Mouse (Mus musculus) MEL (cell line): Measurements from ENCODE around the gene Npcd. TPM values are rescaled to one million over a fixed set of nuclear protein-coding genes. Genes with fewer than 3 reads are reported as not detected.

Experiments used
- DNase-seq: peaks from one replicate; pipeline ENCODE4 v3.0.0; 2011; ENCODE audit warnings: low read depth, low spot score
- H3K27ac ChIP-seq: 2 replicates; pipeline ENCODE4 v1.5.1; 2012; ENCODE audit warnings: low read depth, mild to moderate bottlenecking, control low read depth, low read length, moderate library complexity; ENCODE audit not compliant: control insufficient read depth
- H3K27me3 ChIP-seq, 2 experiments: fragments of 150-350 bp in 1 of 2; sonication (generic) in 1 of 2; 2 replicates each; pipeline ENCODE4 v1.6.1; 2012; ENCODE audit warnings: low read length in 2 of 2, mild to moderate bottlenecking in 2 of 2, improper control_type of control experiment in 1 of 2, moderate library complexity in 1 of 2; ENCODE audit not compliant: insufficient read depth in 2 of 2, control insufficient read depth in 1 of 2
- H3K36me3 ChIP-seq, 2 experiments: 2 replicates each; pipeline ENCODE4 v1.6.1; 2012 to 2014; ENCODE audit warnings: low read length in 2 of 2, improper control_type of control experiment in 1 of 2, inconsistent platforms in 1 of 2, mild to moderate bottlenecking in 1 of 2; ENCODE audit not compliant: insufficient read depth in 2 of 2, control insufficient read depth in 1 of 2
- H3K4me1 ChIP-seq, 2 experiments: fragments of 150-350 bp in 1 of 2; sonication (generic) in 1 of 2; 2 replicates each; pipeline ENCODE4 v1.6.1; 2012; ENCODE audit warnings: low read length in 2 of 2, improper control_type of control experiment in 1 of 2, mild to moderate bottlenecking in 1 of 2; ENCODE audit not compliant: insufficient read depth in 2 of 2, control insufficient read depth in 1 of 2
- H3K4me3 ChIP-seq, 2 experiments: fragments of 150-350 bp in 1 of 2; sonication (generic) in 1 of 2; 2 replicates each; pipeline ENCODE4 v1.5.1; 2012; ENCODE audit warnings: low read depth in 2 of 2, low read length in 2 of 2, mild to moderate bottlenecking in 2 of 2, moderate library complexity in 2 of 2, control low read depth in 1 of 2, improper control_type of control experiment in 1 of 2; ENCODE audit not compliant: control insufficient read depth in 1 of 2, insufficient read depth in 1 of 2
- H3K79me2 ChIP-seq: 2 replicates; pipeline ENCODE4 v1.6.1; 2012; ENCODE audit warnings: mild to moderate bottlenecking, low read length, moderate library complexity; ENCODE audit not compliant: control insufficient read depth, poor library complexity, insufficient read depth
- H3K9ac ChIP-seq: 2 replicates; pipeline ENCODE4 v1.6.1; 2012; ENCODE audit warnings: low read depth, mild to moderate bottlenecking, control low read depth, low read length, moderate library complexity; ENCODE audit not compliant: control insufficient read depth, poor library complexity, severe bottlenecking
- H3K9me3 ChIP-seq: fragments of 150-350 bp; sonication (generic); replicated peaks from 2 replicates; pipeline ENCODE4 v1.6.1; 2012; ENCODE audit warnings: mild to moderate bottlenecking, low read length, improper control_type of control experiment, moderate library complexity; ENCODE audit not compliant: insufficient read depth
- CTCF ChIP-seq, 3 experiments: IDR thresholded peaks in 2 of 3; conservative IDR thresholded peaks in 1 of 3; 2 replicates each; pipeline ENCODE4 v1.5.1; 2011 to 2012; ENCODE audit warnings: low read length in 3 of 3, low read depth in 2 of 3, mild to moderate bottlenecking in 2 of 3, improper control_type of control experiment in 1 of 3, inconsistent platforms in 1 of 3, mixed read lengths in 1 of 3, moderate library complexity in 1 of 3; ENCODE audit not compliant: control insufficient read depth in 1 of 3, insufficient read depth in 1 of 3, poor library complexity in 1 of 3, severe bottlenecking in 1 of 3
- E2F4 ChIP-seq: IDR thresholded peaks from 2 replicates; pipeline ENCODE4 v1.6.1; 2011; ENCODE audit warnings: low read depth, low read length, improper control_type of control experiment, borderline replicate concordance
- EP300 ChIP-seq, 2 experiments: IDR thresholded peaks; 2 replicates each; pipeline ENCODE4 v1.6.1; 2011; ENCODE audit warnings: improper control_type of control experiment in 2 of 2, low read length in 2 of 2, low read depth in 1 of 2, mild to moderate bottlenecking in 1 of 2
- ETS1 ChIP-seq: IDR thresholded peaks from 2 replicates; pipeline ENCODE4 v1.6.1; 2012; ENCODE audit warnings: low read depth, mild to moderate bottlenecking, inconsistent platforms, low read length, improper control_type of control experiment, moderate library complexity
- GABPA ChIP-seq: IDR thresholded peaks from 2 replicates; pipeline ENCODE4 v1.6.1; 2012; ENCODE audit warnings: low read depth, mild to moderate bottlenecking, inconsistent platforms, low read length, improper control_type of control experiment, moderate library complexity
- GATA1 ChIP-seq: IDR thresholded peaks from 2 replicates; pipeline ENCODE4 v1.6.1; 2011; ENCODE audit warnings: low read depth, low read length, improper control_type of control experiment
- HCFC1 ChIP-seq: IDR thresholded peaks from 2 replicates; pipeline ENCODE4 v1.6.1; 2012; ENCODE audit warnings: low read depth, mild to moderate bottlenecking, inconsistent platforms, low read length, improper control_type of control experiment, moderate library complexity
- KAT2A ChIP-seq: conservative IDR thresholded peaks from 2 replicates; pipeline ENCODE4 v1.6.1; 2012; ENCODE audit warnings: low read depth, low read length, improper control_type of control experiment, inconsistent platforms
- MAFK ChIP-seq: IDR thresholded peaks from 2 replicates; pipeline ENCODE4 v1.6.1; 2011; ENCODE audit warnings: low read depth, mild to moderate bottlenecking, low read length, improper control_type of control experiment, borderline replicate concordance
- MAZ ChIP-seq: IDR thresholded peaks from 2 replicates; pipeline ENCODE4 v1.6.1; 2012; ENCODE audit warnings: low read depth, mild to moderate bottlenecking, inconsistent platforms, low read length, improper control_type of control experiment
- MEF2A ChIP-seq: IDR thresholded peaks from 2 replicates; pipeline ENCODE4 v1.6.1; 2014; ENCODE audit warnings: low read depth, mild to moderate bottlenecking, inconsistent platforms, low read length, improper control_type of control experiment; ENCODE audit not compliant: poor library complexity, insufficient replicate concordance, severe bottlenecking; ENCODE audit errors: extremely low read depth
- MXI1 ChIP-seq: IDR thresholded peaks from 2 replicates; pipeline ENCODE4 v1.6.1; 2011; ENCODE audit warnings: mild to moderate bottlenecking, low read depth, low read length, improper control_type of control experiment
- MYB ChIP-seq: IDR thresholded peaks from 2 replicates; pipeline ENCODE4 v1.6.1; 2011; ENCODE audit warnings: mild to moderate bottlenecking, low read depth, low read length, improper control_type of control experiment
- MYC ChIP-seq: IDR thresholded peaks from 2 replicates; pipeline ENCODE4 v1.6.1; 2011; ENCODE audit warnings: low read depth, mild to moderate bottlenecking, low read length, improper control_type of control experiment, moderate library complexity
- NRF1 ChIP-seq: IDR thresholded peaks from 2 replicates; pipeline ENCODE4 v1.6.1; 2014; ENCODE audit warnings: low read depth, mild to moderate bottlenecking, inconsistent platforms, low read length, improper control_type of control experiment, moderate library complexity; ENCODE audit not compliant: poor library complexity, insufficient read depth, severe bottlenecking
- POLR2AphosphoS2 ChIP-seq: IDR thresholded peaks from 2 replicates; pipeline ENCODE4 v1.6.1; 2011; ENCODE audit warnings: low read length, improper control_type of control experiment
- RCOR1 ChIP-seq: IDR thresholded peaks from 2 replicates; pipeline ENCODE4 v1.6.1; 2012; ENCODE audit warnings: low read depth, mild to moderate bottlenecking, inconsistent platforms, low read length, improper control_type of control experiment
- SIN3A ChIP-seq: IDR thresholded peaks from 2 replicates; pipeline ENCODE4 v1.6.1; 2012; ENCODE audit warnings: low read length, improper control_type of control experiment, inconsistent platforms
- SMC3 ChIP-seq: IDR thresholded peaks from 2 replicates; pipeline ENCODE4 v1.6.1; 2011; ENCODE audit warnings: low read depth, low read length, improper control_type of control experiment
- TAL1 ChIP-seq: IDR thresholded peaks from 2 replicates; pipeline ENCODE4 v1.6.1; 2012; ENCODE audit warnings: mild to moderate bottlenecking, inconsistent platforms, low read length, moderate library complexity, mixed read lengths
- TCF12 ChIP-seq: IDR thresholded peaks from 2 replicates; pipeline ENCODE4 v1.6.1; 2014; ENCODE audit warnings: low read depth, mild to moderate bottlenecking, inconsistent platforms, low read length, improper control_type of control experiment, moderate library complexity
- UBTF ChIP-seq: IDR thresholded peaks from 2 replicates; pipeline ENCODE4 v1.6.1; 2012; ENCODE audit warnings: low read depth, mild to moderate bottlenecking, inconsistent platforms, low read length, improper control_type of control experiment, moderate library complexity, borderline replicate concordance; ENCODE audit not compliant: insufficient read depth
- USF1 ChIP-seq: IDR thresholded peaks from 2 replicates; pipeline ENCODE4 v1.6.1; 2014; ENCODE audit warnings: low read depth, mild to moderate bottlenecking, inconsistent platforms, low read length, improper control_type of control experiment, moderate library complexity
- USF2 ChIP-seq, 2 experiments: IDR thresholded peaks; 2 replicates each; pipeline ENCODE4 v1.6.1; 2011 to 2012; ENCODE audit warnings: improper control_type of control experiment in 2 of 2, low read length in 2 of 2, borderline replicate concordance in 1 of 2, inconsistent platforms in 1 of 2, low read depth in 1 of 2, mild to moderate bottlenecking in 1 of 2; ENCODE audit not compliant: insufficient read depth in 1 of 2
- ZMIZ1 ChIP-seq: IDR thresholded peaks from 2 replicates; pipeline ENCODE4 v1.6.1; 2012; ENCODE audit warnings: low read depth, mild to moderate bottlenecking, inconsistent platforms, low read length, improper control_type of control experiment, moderate library complexity
- ZNF384 ChIP-seq: IDR thresholded peaks from 2 replicates; pipeline ENCODE4 v1.6.1; 2012; ENCODE audit warnings: low read depth, mild to moderate bottlenecking, inconsistent platforms, low read length, improper control_type of control experiment
- polyA plus RNA-seq, 2 experiments: library from polyadenylated mRNA; stranded (reverse) in 1 of 2; unstranded in 1 of 2; fragments of >175 nt in 1 of 2; fragments of >200 nt in 1 of 2; gene quantifications; 2 replicates each; pipeline versions ENCODE4 v1.2.1 to v1.2.4; 2012; ENCODE audit warnings: low replicate concordance in 2 of 2, low read depth in 1 of 2; ENCODE audit not compliant: insufficient read length in 2 of 2, insufficient read depth in 1 of 2, missing spikeins in 1 of 2
- total RNA-seq: library from RNA; depleted of rRNA; stranded (reverse); fragments of 300-350 nt; gene quantifications from 2 replicates; pipeline ENCODE4 v1.2.3, GENCODE M21; 2012

Gene Npcd
- total and polyA plus RNA-seq, 3 experiments, result not detected

DNA sequence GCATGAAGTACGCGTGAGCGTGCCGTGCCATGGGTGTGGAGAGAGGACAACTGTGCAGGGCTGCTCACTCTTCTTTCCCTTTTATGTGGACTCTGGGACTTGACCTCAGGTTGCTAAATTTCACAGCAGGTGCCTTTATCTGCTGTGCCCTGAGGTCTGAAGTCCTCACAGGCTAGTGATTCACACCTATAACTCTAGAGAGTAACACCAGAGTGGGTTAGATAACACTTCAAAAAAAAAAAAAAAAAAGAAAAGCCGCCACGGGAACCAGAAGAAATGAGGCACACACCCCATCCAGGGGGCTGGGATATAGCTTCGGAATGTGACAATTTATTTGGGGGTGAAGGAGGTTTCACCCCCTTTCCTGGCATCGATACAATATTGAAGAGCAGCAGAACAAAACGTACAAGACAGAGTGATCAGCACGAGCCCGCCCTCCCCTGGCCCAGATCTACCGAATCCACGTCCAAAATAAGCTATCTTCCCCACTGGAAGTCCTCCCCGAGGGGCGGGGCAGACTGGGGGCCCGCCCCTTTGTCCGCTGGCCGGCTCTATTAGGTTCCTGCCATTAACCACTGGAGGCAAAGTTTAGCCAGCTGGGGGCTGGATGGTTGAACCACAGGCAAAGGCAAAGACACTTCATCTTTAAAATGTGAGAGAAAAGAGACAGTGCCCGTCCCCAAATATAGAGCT is 10.3 kb downstream of the Npcd start (continued):
- TF ChIP-seq USF2 (IDR thresholded peaks at IDR 0.05; ENCODE audit: borderline replicate concordance in 1 of 2, insufficient read depth in 1 of 2, low read depth in 1 of 2, low read length in 2 of 2), result no peak
- TF ChIP-seq SIN3A, result peak; percentile 50
- no peak; the same call in 1 of the 2 replicates for TF ChIP-seq RCOR1
- no peak for TF ChIP-seq E2F4
- no peak for TF ChIP-seq UBTF
- no peak; the same call in 1 of the 2 replicates for TF ChIP-seq SMC3
- TF ChIP-seq KAT2A, result no peak
- TF ChIP-seq HCFC1, result no peak
- no peak for TF ChIP-seq MYB
- TF ChIP-seq MEF2A, result no peak
- TF ChIP-seq GABPA, result no peak
- TF ChIP-seq MAFK, result no peak
- TF ChIP-seq GATA1, result peak; percentile 57

DNA sequence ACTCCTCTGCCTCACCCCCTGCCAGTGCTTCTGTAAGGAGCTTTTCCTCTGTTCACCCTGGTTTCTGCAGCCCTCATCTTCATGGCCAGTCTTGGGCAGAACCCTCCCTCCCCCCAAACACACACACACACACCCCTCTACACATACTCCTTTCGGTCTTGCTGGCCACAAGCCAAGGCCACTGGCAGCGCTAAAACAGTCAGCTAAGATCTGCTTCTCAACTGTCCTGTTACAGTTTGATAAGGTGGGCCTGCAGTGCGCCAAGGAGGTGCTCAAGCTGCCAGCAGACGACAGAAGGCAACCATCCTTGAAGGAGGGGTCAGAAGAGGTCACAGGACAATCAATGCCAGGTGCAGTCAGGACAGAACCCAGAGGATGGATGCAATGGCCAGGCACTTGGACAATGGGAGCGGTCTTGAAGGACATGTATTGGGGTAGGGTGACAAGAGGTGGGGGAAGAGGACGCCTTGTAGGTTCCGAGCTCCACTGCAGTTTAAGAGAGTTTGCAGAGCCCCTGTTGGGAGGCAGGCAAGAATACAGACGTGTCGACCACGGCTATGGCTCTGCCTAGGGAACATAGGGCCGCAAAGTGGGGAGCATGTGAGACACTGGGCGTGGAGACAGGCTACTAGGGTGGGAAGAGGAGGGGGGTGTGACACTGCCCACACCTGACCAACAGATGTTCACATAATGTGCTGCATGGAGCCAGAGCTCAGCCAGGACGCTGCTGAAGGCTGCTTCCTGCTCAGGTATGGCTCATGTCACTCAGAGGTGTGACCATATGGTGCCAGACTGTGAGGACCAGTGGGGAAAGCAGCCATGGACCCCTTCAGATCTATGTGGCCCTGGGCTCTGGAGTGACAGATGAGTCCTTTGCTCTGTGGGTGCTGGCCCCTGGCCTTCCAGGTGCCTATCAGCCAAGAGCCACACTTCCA is 11.5 kb downstream of the Npcd start:
- peaks cover 0 to 27% of the 10 kb centered on the region in 2 experiments; a peak in 2 of 4 replicates for H3K36me3 ChIP-seq
- H3K27ac ChIP-seq, result peak overlapping the region; percentile 72

More for the DNA sequence above, 11.5 kb downstream of the Npcd start:
- H3K9ac ChIP-seq, result peak overlapping the region; percentile 15
- H3K4me3 ChIP-seq, result no peak overlapping the region
- TF ChIP-seq MYB (peak; percentile 70), SIN3A (peak; percentile 71), HCFC1 (peak; percentile 36; the same call in 1 of the 2 replicates), MXI1 (no peak; the same call in 1 of the 2 replicates), MYC (0 out of 2 replicates have a peak, but pooled peaks have one; percentile 6), EP300 (IDR thresholded peaks at IDR 0.05; ENCODE audit: low read depth in 1 of 2, low read length in 2 of 2) (peak; percentile 82 to 93), TAL1 (peak; percentile 95), MAFK (no peak), NRF1 (peak; percentile 58; the same call in 1 of the 2 replicates), E2F4 (no peak), GATA1 (peak; percentile 76), ZNF384 (peak; percentile 35; the same call in 1 of the 2 replicates), ETS1 (peak; percentile 82), KAT2A (no peak), RCOR1 (0 out of 2 replicates have a peak, but pooled peaks have one; percentile 27), CTCF (IDR thresholded peaks at IDR 0.05 in 2 of 3, conservative IDR thresholded peaks at IDR 0.05 in 1 of 3; ENCODE audit: control insufficient read depth in 1 of 3, insufficient read depth in 1 of 3, low read depth in 2 of 3, low read length in 3 of 3, poor library complexity in 1 of 3, severe bottlenecking in 1 of 3) (no peak), POLR2AphosphoS2 (peak; percentile 92), TCF12 (peak; percentile 91), ZMIZ1 (peak; percentile 43; the same call in 1 of the 2 replicates), USF1 (no peak), MAZ (peak; percentile 75; the same call in 1 of the 2 replicates)
- no peaks in the 10 kb centered on the region for H3K9me3 ChIP-seq
- H3K79me2 ChIP-seq, result no peaks in the 10 kb centered on the region
- peaks cover 27 to 31% of the 10 kb centered on the region in 2 experiments for H3K4me1 ChIP-seq
- DNase-seq, result peak; percentile 93
- no peaks in the 10 kb centered on the region for H3K27me3 ChIP-seq
